Mouse (Mus musculus): Measurements from ENCODE around the gene Foxc2. TPM values are rescaled to one million over a fixed set of nuclear protein-coding genes. Genes with fewer than 3 reads are reported as not detected.
A peak's percentile ranks its signal among the peaks of the same experiment; 100 is the strongest.

Foxc2 gene
- polyA plus RNA-seq, 1 experiment from 2014 or later, result 0.58 TPM

GRCm38 (mm10) chr8:121122368-121122767 is 6.4 kb downstream of the Foxc2 start:
- H3K4me1 ChIP-seq (replicated peaks; ENCODE audit: control insufficient read depth, insufficient read depth, low read length), result peaks cover 22% of the 10 kb centered on the region
- H3K4me2 ChIP-seq (ENCODE audit: low read depth, low read length), result no peak overlapping the region

GRCm38 (mm10) chr8:121123113-121123512 is 7.1 kb downstream of the Foxc2 start:
- H3K27ac ChIP-seq (ENCODE audit: low read length), result no peak overlapping the region
- ATAC-seq (ENCODE audit: low read depth), result no peak
- H3K9me3 ChIP-seq (ENCODE audit: control insufficient read depth, low read length), result no peaks in the 10 kb centered on the region
- H3K4me1 ChIP-seq (replicated peaks; ENCODE audit: control insufficient read depth, insufficient read depth, low read length), result peaks cover 24% of the 10 kb centered on the region
- H3K9ac ChIP-seq (ENCODE audit: low read length), result no peak overlapping the region
- H3K4me3 ChIP-seq (ENCODE audit: low read length), result no peak overlapping the region
- H3K27me3 ChIP-seq (ENCODE audit: control insufficient read depth, insufficient read depth, low read depth, low read length), result peaks cover 94% of the 10 kb centered on the region
- no peaks in the 10 kb centered on the region for H3K36me3 ChIP-seq (ENCODE audit: control insufficient read depth, insufficient read depth, low read length)
- no peak overlapping the region for H3K4me2 ChIP-seq (ENCODE audit: low read depth, low read length)
- 61% methylated on average over 2 of the region's 2 CpGs for WGBS

More at GRCm38 (mm10) chr8:121122368-121122767, 6.4 kb downstream of the Foxc2 start:
- Histone ChIP-seq H3K27ac (ENCODE audit: low read length) (no peak overlapping the region), H3K4me3 (ENCODE audit: low read length) (no peak overlapping the region), H3K36me3 (ENCODE audit: control insufficient read depth, insufficient read depth, low read length) (no peaks in the 10 kb centered on the region), H3K27me3 (ENCODE audit: control insufficient read depth, insufficient read depth, low read depth, low read length) (peaks cover 94% of the 10 kb centered on the region), H3K9me3 (ENCODE audit: control insufficient read depth, low read length) (no peaks in the 10 kb centered on the region), H3K9ac (ENCODE audit: low read length) (no peak overlapping the region)
- WGBS, result 52% methylated on average over 7 of the region's 7 CpGs
- ATAC-seq (ENCODE audit: low read depth), result no peak

GRCm38 (mm10) chr8:121124547-121125239 is 8.7 kb downstream of the Foxc2 start:
- no peaks in the 10 kb centered on the region for H3K9me3 ChIP-seq (ENCODE audit: control insufficient read depth, low read length)
- no peak overlapping the region for H3K27ac ChIP-seq (ENCODE audit: low read length)
- ATAC-seq (ENCODE audit: low read depth), result no peak; the same call in 1 of the 2 replicates
- H3K4me2 ChIP-seq (ENCODE audit: low read depth, low read length), result peak overlapping the region; percentile 75
- peaks cover 32% of the 10 kb centered on the region for H3K4me1 ChIP-seq (replicated peaks; ENCODE audit: control insufficient read depth, insufficient read depth, low read length)
- no peak overlapping the region for H3K9ac ChIP-seq (ENCODE audit: low read length)
- peaks cover 96% of the 10 kb centered on the region for H3K27me3 ChIP-seq (ENCODE audit: control insufficient read depth, insufficient read depth, low read depth, low read length)
- WGBS, result 9% methylated on average over 17 of the region's 17 CpGs
- no peaks in the 10 kb centered on the region for H3K36me3 ChIP-seq (ENCODE audit: control insufficient read depth, insufficient read depth, low read length)
- no peak overlapping the region for H3K4me3 ChIP-seq (ENCODE audit: low read length)

- Histone ChIP-seq H3K4me2 (ENCODE audit: low read depth, low read length) (peak overlapping the region; percentile 75), H3K9me3 (ENCODE audit: control insufficient read depth, low read length) (no peaks in the 10 kb centered on the region), H3K9ac (ENCODE audit: low read length) (peak overlapping the region; percentile 61), H3K27me3 (ENCODE audit: control insufficient read depth, insufficient read depth, low read depth, low read length) (peaks cover 95% of the 10 kb centered on the region), H3K4me3 (ENCODE audit: low read length) (peak overlapping the region; percentile 48), H3K4me1 (replicated peaks; ENCODE audit: control insufficient read depth, insufficient read depth, low read length) (peaks cover 32% of the 10 kb centered on the region), H3K27ac (ENCODE audit: low read length) (peak overlapping the region; percentile 66), H3K36me3 (ENCODE audit: control insufficient read depth, insufficient read depth, low read length) (no peaks in the 10 kb centered on the region)
- under 1% methylated on average over 35 of the region's 36 CpGs for WGBS
- peak; percentile 67 for ATAC-seq (ENCODE audit: low read depth)
These were observed 9.4 kb downstream of the Foxc2 start for GRCm38 (mm10) chr8:121125311-121125876.

GRCm38 (mm10) chr8:121126191-121126590 is 10.2 kb downstream of the Foxc2 start:
- Histone ChIP-seq H3K4me2 (ENCODE audit: low read depth, low read length) (peak overlapping the region; percentile 75), H3K27me3 (ENCODE audit: control insufficient read depth, insufficient read depth, low read depth, low read length) (peaks cover 94% of the 10 kb centered on the region), H3K9me3 (ENCODE audit: control insufficient read depth, low read length) (no peaks in the 10 kb centered on the region), H3K4me3 (ENCODE audit: low read length) (peak overlapping the region; percentile 48), H3K36me3 (ENCODE audit: control insufficient read depth, insufficient read depth, low read length) (no peaks in the 10 kb centered on the region), H3K27ac (ENCODE audit: low read length) (no peak overlapping the region), H3K4me1 (replicated peaks; ENCODE audit: control insufficient read depth, insufficient read depth, low read length) (peaks cover 32% of the 10 kb centered on the region), H3K9ac (ENCODE audit: low read length) (peak overlapping the region; percentile 61; the same call in 1 of the 2 replicates)
- ATAC-seq (ENCODE audit: low read depth), result no peak
- WGBS, result 2% methylated on average over 6 of the region's 6 CpGs

- Histone ChIP-seq H3K36me3 (ENCODE audit: control insufficient read depth, insufficient read depth, low read length) (no peaks in the 10 kb centered on the region), H3K27ac (ENCODE audit: low read length) (peak overlapping the region; percentile 23; the same call in 1 of the 2 replicates), H3K9me3 (ENCODE audit: control insufficient read depth, low read length) (no peaks in the 10 kb centered on the region), H3K4me3 (ENCODE audit: low read length) (peak overlapping the region; percentile 48; the same call in 1 of the 2 replicates), H3K9ac (ENCODE audit: low read length) (no peak overlapping the region), H3K4me2 (ENCODE audit: low read depth, low read length) (peak overlapping the region; percentile 75; the same call in 1 of the 2 replicates), H3K27me3 (ENCODE audit: control insufficient read depth, insufficient read depth, low read depth, low read length) (peaks cover 91% of the 10 kb centered on the region), H3K4me1 (replicated peaks; ENCODE audit: control insufficient read depth, insufficient read depth, low read length) (peaks cover 32% of the 10 kb centered on the region)
- ATAC-seq (ENCODE audit: low read depth), result peak; percentile 32
- WGBS, result 7% methylated on average over 6 of the region's 6 CpGs
These were observed 10.7 kb downstream of the Foxc2 start for GRCm38 (mm10) chr8:121126694-121127093.

- peak overlapping the region; percentile 44; the same call in 1 of the 2 replicates for H3K4me3 ChIP-seq (ENCODE audit: low read length)
These were observed 11.3 kb downstream of the Foxc2 start for GRCm38 (mm10) chr8:121127291-121127701.

GRCm38 (mm10) chr8:121127756-121128375 is 11.9 kb downstream of the Foxc2 start, which contains the start of gene Foxl1:
Gene Foxl1 (plus strand): TSS chr8:121127940.
- Histone ChIP-seq H3K27ac (ENCODE audit: low read length) (peak within 1 kb of the TSS; percentile 88), H3K36me3 (ENCODE audit: control insufficient read depth, insufficient read depth, low read length) (no peaks in the 10 kb centered on the region), H3K9me3 (ENCODE audit: control insufficient read depth, low read length) (no peaks in the 10 kb centered on the region), H3K9ac (ENCODE audit: low read length) (peak within 1 kb of the TSS; percentile 63), H3K4me2 (ENCODE audit: low read depth, low read length) (peak within 1 kb of the TSS; percentile 75), H3K4me3 (ENCODE audit: low read length) (peak within 1 kb of the TSS; percentile 48), H3K27me3 (ENCODE audit: control insufficient read depth, insufficient read depth, low read depth, low read length) (peaks cover 79% of the 10 kb centered on the region), H3K4me1 (replicated peaks; ENCODE audit: control insufficient read depth, insufficient read depth, low read length) (peaks cover 32% of the 10 kb centered on the region)
- ATAC-seq (ENCODE audit: low read depth), result no peak; the same call in none of the 2 replicates
- 2% methylated on average over 43 of the region's 43 CpGs for WGBS

More at GRCm38 (mm10) chr8:121127291-121127701, 11.3 kb downstream of the Foxc2 start:
- H3K4me2 ChIP-seq (ENCODE audit: low read depth, low read length), result peak overlapping the region; percentile 75
- H3K27ac ChIP-seq (ENCODE audit: low read length), result peak overlapping the region; percentile 23; the same call in 1 of the 2 replicates
- no peaks in the 10 kb centered on the region for H3K9me3 ChIP-seq (ENCODE audit: control insufficient read depth, low read length)
- no peaks in the 10 kb centered on the region for H3K36me3 ChIP-seq (ENCODE audit: control insufficient read depth, insufficient read depth, low read length)
- WGBS, result 3% methylated on average over 11 of the region's 11 CpGs
- H3K27me3 ChIP-seq (ENCODE audit: control insufficient read depth, insufficient read depth, low read depth, low read length), result peaks cover 85% of the 10 kb centered on the region
- peaks cover 32% of the 10 kb centered on the region for H3K4me1 ChIP-seq (replicated peaks; ENCODE audit: control insufficient read depth, insufficient read depth, low read length)
- H3K9ac ChIP-seq (ENCODE audit: low read length), result no peak overlapping the region
- peak; percentile 83 for ATAC-seq (ENCODE audit: low read depth)

All from lung, embryonic 16.5 days (tissue).